In the genomic region with DNA sequence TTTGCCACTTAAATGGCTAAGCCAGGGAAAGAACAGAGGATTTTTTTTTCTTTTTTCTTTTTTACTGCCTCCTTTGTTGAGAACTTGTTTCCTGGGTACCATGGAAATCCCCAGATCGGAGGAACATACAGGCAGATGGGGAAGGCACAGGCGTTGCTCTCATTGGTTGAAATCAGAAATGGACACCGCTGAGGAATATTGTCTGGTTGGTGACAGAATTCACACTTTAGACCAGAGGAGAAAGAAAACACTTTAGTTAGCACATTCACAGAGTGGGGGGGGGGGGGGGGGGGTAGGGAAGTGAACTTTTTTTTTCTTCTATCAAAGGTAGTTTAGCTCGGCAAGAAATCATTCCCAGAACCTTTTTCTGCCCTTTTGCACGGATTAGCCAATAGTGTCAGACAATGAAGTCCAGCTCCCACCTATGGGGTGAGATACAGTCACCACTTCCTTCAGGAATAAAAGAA, we compare ENCODE assay signal across 14 mouse cellular contexts.
DNase-seq lines count a peak whose midpoint lies in the region; ATAC-seq lines count a peak whose summit lies in the region.
"Had no signal": no experiment of that assay in that cellular context is flagged by ENCODE, and none has a peak within 500 bp of the region (broad histone marks: within the 10 kb centered on the region; RNA-seq: fewer than 3 reads in every experiment).

No protein-coding gene starts in this region.

- no peak overlapping the region for H3K27ac ChIP-seq in forebrain, embryonic 14.5 days (ENCODE audit: low read depth, low read length)
- no peak overlapping the region for H3K27ac ChIP-seq in forebrain, embryonic 16.5 days (ENCODE audit: low read length)
- H3K27ac ChIP-seq in intestine, embryonic 15.5 days = no peak overlapping the region
- no peak overlapping the region for H3K27ac ChIP-seq in intestine, embryonic 16.5 days (ENCODE audit: low read length)
- H3K27ac ChIP-seq in neural tube, embryonic 15.5 days (replicated peaks) = no peak overlapping the region
- no peak overlapping the region; the same call in 1 of the 2 replicates for H3K27ac ChIP-seq in neural tube, embryonic 12.5 days
- H3K27ac ChIP-seq: liver, embryonic 15.5 days had no signal

- peak; percentile 41 for DNase-seq in forebrain, embryonic 14.5 days (ENCODE audit: low spot score)
- DNase-seq in neural tube, embryonic 10.5 days (ENCODE audit: extremely low spot score, low spot score) = peak; percentile 38
- no peak for DNase-seq in layer of hippocampus, adult 11-12 months (ENCODE audit: low spot score)
- DNase-seq: cerebellum, adult 11 months; kidney, adult 11 months; left cerebral cortex, postnatal 4 days; spleen, adult 18-20 months had no signal

- H3K4me2 ChIP-seq in forebrain, embryonic 14.5 days (ENCODE audit: low read length) = no peak overlapping the region
- H3K4me2 ChIP-seq in forebrain, embryonic 16.5 days (ENCODE audit: low read length) = no peak overlapping the region
- H3K4me2 ChIP-seq in intestine, embryonic 15.5 days (replicated peaks) = peak overlapping the region; percentile 19; the same call in 1 of the 2 replicates
- H3K4me2 ChIP-seq in intestine, embryonic 16.5 days (ENCODE audit: low read depth, low read length) = no peak overlapping the region
- no peak overlapping the region for H3K4me2 ChIP-seq in neural tube, embryonic 15.5 days
- peak overlapping the region; percentile 38 for H3K4me2 ChIP-seq in neural tube, embryonic 12.5 days (replicated peaks)
- H3K4me2 ChIP-seq: liver, embryonic 15.5 days had no signal

- H3K27me3 ChIP-seq in forebrain, embryonic 14.5 days (replicated peaks; ENCODE audit: control insufficient read depth, insufficient read depth, low read length) = no peaks in the 10 kb centered on the region
- no peaks in the 10 kb centered on the region for H3K27me3 ChIP-seq in forebrain, embryonic 16.5 days (replicated peaks; ENCODE audit: control insufficient read depth, insufficient read depth, low read length)
- no peaks in the 10 kb centered on the region for H3K27me3 ChIP-seq in intestine, embryonic 15.5 days (replicated peaks)
- no peaks in the 10 kb centered on the region for H3K27me3 ChIP-seq in intestine, embryonic 16.5 days (replicated peaks; ENCODE audit: control insufficient read depth, insufficient read depth, low read length)
- H3K27me3 ChIP-seq in neural tube, embryonic 15.5 days (replicated peaks) = no peaks in the 10 kb centered on the region
- no peaks in the 10 kb centered on the region for H3K27me3 ChIP-seq in neural tube, embryonic 12.5 days (replicated peaks)
- H3K27me3 ChIP-seq: liver, embryonic 15.5 days; Patski had no signal

- H3K9me3 ChIP-seq in forebrain, embryonic 14.5 days (replicated peaks; ENCODE audit: control insufficient read depth, low read length) = no peaks in the 10 kb centered on the region
- no peaks in the 10 kb centered on the region for H3K9me3 ChIP-seq in forebrain, embryonic 16.5 days (ENCODE audit: control insufficient read depth, low read length)
- H3K9me3 ChIP-seq in intestine, embryonic 15.5 days = no peaks in the 10 kb centered on the region
- no peaks in the 10 kb centered on the region for H3K9me3 ChIP-seq in intestine, embryonic 16.5 days (ENCODE audit: control insufficient read depth, low read length)
- no peaks in the 10 kb centered on the region for H3K9me3 ChIP-seq in neural tube, embryonic 15.5 days (replicated peaks)
- H3K9me3 ChIP-seq in neural tube, embryonic 12.5 days = no peaks in the 10 kb centered on the region
- H3K9me3 ChIP-seq: liver, embryonic 15.5 days had no signal

- H3K4me3 ChIP-seq in forebrain, embryonic 14.5 days (ENCODE audit: low read depth, low read length) = no peak overlapping the region
- no peak overlapping the region for H3K4me3 ChIP-seq in forebrain, embryonic 16.5 days (replicated peaks; ENCODE audit: low read length)
- H3K4me3 ChIP-seq in intestine, embryonic 15.5 days (replicated peaks) = no peak overlapping the region
- no peak overlapping the region for H3K4me3 ChIP-seq in intestine, embryonic 16.5 days (ENCODE audit: low read length)
- H3K4me3 ChIP-seq in neural tube, embryonic 15.5 days (replicated peaks) = no peak overlapping the region
- no peak overlapping the region for H3K4me3 ChIP-seq in neural tube, embryonic 12.5 days
- H3K4me3 ChIP-seq: liver, embryonic 15.5 days had no signal

- ATAC-seq in forebrain, embryonic 14.5 days = no peak
- no peak for ATAC-seq in forebrain, embryonic 16.5 days
- no peak for ATAC-seq in intestine, embryonic 15.5 days
- no peak for ATAC-seq in intestine, embryonic 16.5 days
- ATAC-seq in neural tube, embryonic 15.5 days (ENCODE audit: low FRiP score) = no peak
- no peak for ATAC-seq in neural tube, embryonic 12.5 days (ENCODE audit: low FRiP score, low read depth)
- ATAC-seq: Patski had no signal

- no peaks in the 10 kb centered on the region for H3K36me3 ChIP-seq in forebrain, embryonic 14.5 days (ENCODE audit: control insufficient read depth, insufficient read depth, low read length)
- no peaks in the 10 kb centered on the region for H3K36me3 ChIP-seq in forebrain, embryonic 16.5 days (ENCODE audit: control insufficient read depth, insufficient read depth)
- no peaks in the 10 kb centered on the region for H3K36me3 ChIP-seq in intestine, embryonic 15.5 days
- no peaks in the 10 kb centered on the region for H3K36me3 ChIP-seq in intestine, embryonic 16.5 days (ENCODE audit: control insufficient read depth, insufficient read depth, low read length)
- no peaks in the 10 kb centered on the region for H3K36me3 ChIP-seq in neural tube, embryonic 15.5 days
- H3K36me3 ChIP-seq in neural tube, embryonic 12.5 days = no peaks in the 10 kb centered on the region
- H3K36me3 ChIP-seq: liver, embryonic 15.5 days had no signal

- no peak overlapping the region for H3K9ac ChIP-seq in forebrain, embryonic 14.5 days (ENCODE audit: low read length)
- H3K9ac ChIP-seq in forebrain, embryonic 16.5 days (replicated peaks; ENCODE audit: low read depth, low read length) = no peak overlapping the region
- H3K9ac ChIP-seq in intestine, embryonic 15.5 days = no peak overlapping the region
- H3K9ac ChIP-seq in intestine, embryonic 16.5 days (ENCODE audit: low read depth, low read length) = no peak overlapping the region
- no peak overlapping the region for H3K9ac ChIP-seq in neural tube, embryonic 15.5 days (replicated peaks)
- H3K9ac ChIP-seq in neural tube, embryonic 12.5 days = no peak overlapping the region
- H3K9ac ChIP-seq: liver, embryonic 15.5 days had no signal

- WGBS in forebrain, embryonic 14.5 days = 7% methylated on average over 5 of the region's 5 CpGs
- 5% methylated on average over 5 of the region's 5 CpGs for WGBS in forebrain, embryonic 16.5 days
- 20% methylated on average over 5 of the region's 5 CpGs for WGBS in intestine, embryonic 15.5 days
- WGBS in intestine, embryonic 16.5 days = 24% methylated on average over 5 of the region's 5 CpGs
- WGBS in neural tube, embryonic 15.5 days = 2% methylated on average over 5 of the region's 5 CpGs
- 5% methylated on average over 5 of the region's 5 CpGs for WGBS in neural tube, embryonic 12.5 days

- peaks cover 12% of the 10 kb centered on the region for H3K4me1 ChIP-seq in forebrain, embryonic 14.5 days (ENCODE audit: control insufficient read depth, insufficient read depth, low read length)
- H3K4me1 ChIP-seq in forebrain, embryonic 16.5 days (replicated peaks; ENCODE audit: control insufficient read depth, insufficient read depth, low read length) = peaks cover 8% of the 10 kb centered on the region
- peaks cover 15% of the 10 kb centered on the region for H3K4me1 ChIP-seq in intestine, embryonic 15.5 days (replicated peaks)
- H3K4me1 ChIP-seq in intestine, embryonic 16.5 days (ENCODE audit: control insufficient read depth, insufficient read depth, low read length) = peaks cover 17% of the 10 kb centered on the region
- peaks cover 22% of the 10 kb centered on the region for H3K4me1 ChIP-seq in neural tube, embryonic 15.5 days
- H3K4me1 ChIP-seq in neural tube, embryonic 12.5 days = peaks cover 28% of the 10 kb centered on the region

Comparison
In these comparisons a context has a peak if more than half of its experiments do, and no peak if none do; other contexts are left out.
1. H3K4me2 ChIP-seq: peak in intestine, embryonic 15.5 days (single experiment) and neural tube, embryonic 12.5 days (single experiment); none in forebrain, embryonic 14.5 days (single experiment), forebrain, embryonic 16.5 days (single experiment), intestine, embryonic 16.5 days (single experiment) and neural tube, embryonic 15.5 days (single experiment).